Mouse (Mus musculus) embryonic fibroblast, embryonic 13.5 days (primary cell): ENCODE measurements around the gene Vezt. TPM values are rescaled to one million over a fixed set of nuclear protein-coding genes. Genes with fewer than 3 reads are reported as not detected.
A peak's percentile ranks its signal among the peaks of the same experiment; 100 is the strongest.

Source experiments
- H3K27ac ChIP-seq: 2 replicates; pipeline ENCODE4 v1.5.1; 2012; ENCODE audit warnings: low read length, control low read depth, inconsistent platforms; ENCODE audit not compliant: insufficient read depth
- H3K4me1 ChIP-seq: 2 replicates; pipeline ENCODE4 v1.6.1; 2011; ENCODE audit warnings: low read length; ENCODE audit not compliant: control insufficient read depth, insufficient read depth
- H3K4me3 ChIP-seq: 2 replicates; pipeline ENCODE4 v1.5.1; 2011; ENCODE audit warnings: mild to moderate bottlenecking, control low read depth, low read length; ENCODE audit not compliant: insufficient read depth
- CTCF ChIP-seq: IDR thresholded peaks from 2 replicates; pipeline ENCODE4 v1.5.1; 2011; ENCODE audit warnings: mild to moderate bottlenecking, control low read depth, low read length, moderate library complexity, borderline replicate concordance; ENCODE audit not compliant: insufficient read depth
- POLR2A ChIP-seq: IDR thresholded peaks from 2 replicates; pipeline ENCODE4 v1.6.1; 2011; ENCODE audit warnings: low read depth, mild to moderate bottlenecking, control low read depth, low read length, moderate library complexity
- polyA plus RNA-seq: library from polyadenylated mRNA; stranded (reverse); fragments of >200 nt; gene quantifications from 2 replicates; pipeline ENCODE4 v1.2.4, GENCODE M21; 2011; ENCODE audit warnings: low read depth; ENCODE audit not compliant: missing spikeins, insufficient read length

The Vezt gene
- polyA plus RNA-seq, 1 experiment: 32.2 TPM

DNA sequence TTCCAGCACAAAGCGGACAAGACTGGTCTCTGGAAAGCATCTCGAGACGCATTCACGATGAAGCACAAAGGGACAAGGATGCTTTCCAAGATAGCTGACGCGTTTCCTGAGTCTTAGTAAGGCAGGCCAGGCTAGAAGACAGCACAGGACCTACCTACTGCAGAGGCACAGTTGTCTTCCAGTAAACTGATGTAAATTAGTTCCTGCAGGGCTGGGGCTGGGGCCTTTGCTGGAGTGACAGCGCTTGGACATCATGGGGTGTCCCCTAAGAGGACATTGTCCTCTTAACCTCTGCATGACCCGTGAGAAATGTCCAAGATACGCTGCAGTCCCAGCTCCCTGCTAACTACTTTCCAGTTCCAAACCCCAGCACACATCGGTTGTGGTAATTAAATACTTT is 66.3 kb downstream of the Vezt start:
- Histone ChIP-seq H3K4me3 (no peak overlapping the region), H3K4me1 (no peaks in the 10 kb centered on the region), H3K27ac (no peak overlapping the region)
- TF ChIP-seq CTCF (no peak), POLR2A (no peak)

- TF ChIP-seq POLR2A: no peak
- no peak for TF ChIP-seq CTCF
Measured at GRCm38 (mm10) chr10:93967486-93967885, 68.1 kb downstream of the Vezt start.

DNA sequence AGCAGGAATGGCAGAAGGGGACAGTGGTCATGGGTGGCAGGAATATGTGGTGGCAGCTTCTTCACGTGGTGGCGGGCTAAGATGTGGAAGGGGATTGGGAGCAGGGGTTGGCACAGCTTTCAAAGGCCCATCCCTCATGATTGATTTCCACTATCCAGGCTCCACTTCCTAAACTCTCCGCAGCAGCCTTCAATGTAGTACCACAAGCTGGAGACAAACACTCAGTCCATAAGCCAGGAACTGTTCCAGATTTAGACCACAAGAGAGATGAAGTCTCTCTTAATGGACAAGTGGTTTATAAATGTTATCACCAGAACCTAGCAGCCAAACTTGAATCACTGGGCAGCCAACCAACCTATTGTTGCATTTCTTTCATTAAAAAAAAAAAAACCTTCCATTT is 81.6 kb downstream of the Vezt start:
- Histone ChIP-seq H3K4me1 (no peaks in the 10 kb centered on the region), H3K27ac (no peak overlapping the region), H3K4me3 (no peak overlapping the region)
- TF ChIP-seq CTCF: no peak

More at GRCm38 (mm10) chr10:93967486-93967885, 68.1 kb downstream of the Vezt start:
- H3K4me3 ChIP-seq: no peak overlapping the region
- no peak overlapping the region for H3K27ac ChIP-seq
- no peaks in the 10 kb centered on the region for H3K4me1 ChIP-seq

DNA sequence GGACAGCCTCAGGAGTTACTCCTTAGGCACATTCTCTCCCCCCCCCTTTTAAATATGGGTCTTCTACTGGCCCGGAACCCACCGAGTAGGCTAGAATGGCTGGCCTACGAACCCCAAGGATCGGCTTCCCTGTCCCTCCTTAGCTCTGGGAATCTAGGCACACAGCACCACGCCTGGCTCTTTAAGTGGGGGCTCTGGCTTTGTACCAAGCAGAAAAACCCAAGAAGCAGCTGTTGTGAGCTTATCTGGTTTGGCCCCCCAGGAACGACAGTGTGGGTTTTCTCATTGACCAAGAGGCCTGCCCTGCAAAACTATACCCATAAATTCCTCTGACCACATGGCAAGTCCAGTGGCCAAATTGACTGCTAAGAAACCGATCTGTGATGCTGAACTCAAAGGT is 82.1 kb downstream of the Vezt start:
- Histone ChIP-seq H3K27ac (no peak overlapping the region), H3K4me3 (no peak overlapping the region), H3K4me1 (no peaks in the 10 kb centered on the region)
- no peak for TF ChIP-seq POLR2A
- TF ChIP-seq CTCF: no peak

- TF ChIP-seq POLR2A (no peak), CTCF (no peak)
- no peak overlapping the region for H3K27ac ChIP-seq
- H3K4me1 ChIP-seq: 0 out of 2 replicates have a peak, but pooled peaks cover 3% of the 10 kb centered on the region
- H3K4me3 ChIP-seq: no peak overlapping the region
Measured at GRCm38 (mm10) chr10:93950991-93951390, 84.6 kb downstream of the Vezt start.

DNA sequence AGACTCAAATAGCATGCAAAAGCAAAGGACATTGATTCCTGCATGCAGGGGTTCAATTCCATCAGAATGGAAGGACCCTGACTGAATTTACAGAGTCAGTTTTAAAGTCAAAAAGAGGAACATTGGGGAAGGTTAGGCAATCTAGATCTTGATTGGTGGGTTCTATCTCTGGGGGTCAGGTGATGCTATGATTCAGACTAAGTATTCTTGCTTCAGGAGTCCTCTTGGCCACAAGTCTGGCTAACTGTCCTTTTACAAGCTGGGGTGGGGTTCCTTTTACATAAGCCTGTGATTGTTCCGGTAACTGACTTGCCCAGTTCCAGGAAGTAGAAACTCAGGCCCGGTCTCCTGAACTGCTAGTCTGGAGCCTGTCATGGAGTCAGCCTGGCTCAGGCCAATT is 85.7 kb downstream of the Vezt start:
- no peak overlapping the region for H3K27ac ChIP-seq
- H3K4me1 ChIP-seq: peaks cover 13% of the 10 kb centered on the region; the same call in 1 of the 2 replicates
- TF ChIP-seq CTCF (no peak), POLR2A (no peak)
- no peak overlapping the region for H3K4me3 ChIP-seq

DNA sequence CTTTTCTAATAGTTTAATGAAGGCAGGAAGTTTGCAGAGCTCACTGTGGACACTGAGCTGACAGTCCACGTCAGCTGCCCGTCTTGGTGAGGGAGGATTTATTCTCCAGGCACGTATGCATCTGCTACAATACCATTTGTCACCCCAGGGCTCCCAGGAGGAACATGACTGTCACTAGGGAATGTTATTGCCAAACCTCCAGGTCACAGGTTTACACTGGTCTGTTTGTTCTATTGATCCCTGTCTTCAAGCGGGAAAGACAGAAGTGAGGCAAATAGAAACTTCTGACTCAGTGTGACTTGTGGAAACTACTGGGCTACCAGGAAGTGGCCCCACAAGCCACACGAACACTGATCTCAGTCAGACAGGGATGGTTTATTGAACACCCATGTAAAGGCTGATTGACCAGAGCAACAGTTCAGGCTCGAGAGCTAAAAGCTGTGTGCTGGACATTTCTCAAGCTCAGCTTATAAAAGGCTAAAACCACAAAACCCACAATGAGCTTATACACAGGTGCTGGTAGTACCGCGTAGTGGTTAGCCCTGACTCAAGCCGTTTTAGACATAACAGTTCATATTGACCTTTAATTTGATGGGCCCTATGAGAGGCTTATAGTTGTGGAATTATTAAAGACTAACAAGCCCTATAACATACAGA is 89.6 kb downstream of the Vezt start:
- H3K4me1 ChIP-seq: peaks cover 20% of the 10 kb centered on the region
- H3K27ac ChIP-seq: no peak overlapping the region
- no peak for TF ChIP-seq POLR2A
- no peak for TF ChIP-seq CTCF

DNA sequence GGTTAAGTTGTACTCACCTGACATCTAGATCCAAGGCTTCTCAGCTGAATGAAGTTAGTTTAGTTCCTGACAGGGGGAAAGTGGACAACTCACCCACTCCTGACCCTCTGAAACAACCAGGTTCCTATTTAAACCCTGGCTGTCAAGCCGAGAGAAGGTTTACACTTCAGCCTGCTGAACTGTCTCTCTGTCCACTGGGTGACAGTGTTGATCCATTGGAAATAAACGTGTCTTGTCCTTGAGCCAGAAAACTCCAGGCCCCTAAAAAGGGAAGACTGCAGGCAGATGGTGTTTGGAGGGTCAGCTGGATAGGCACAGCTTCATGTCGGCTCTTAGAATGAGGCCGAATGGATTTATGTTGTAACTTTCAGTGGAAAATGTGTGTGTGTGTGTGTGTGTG is 90.3 kb downstream of the Vezt start:
- Histone ChIP-seq H3K4me3 (no peak overlapping the region), H3K27ac (peak overlapping the region; percentile 23; the same call in 1 of the 2 replicates)

More for the DNA sequence above, 89.6 kb downstream of the Vezt start:
- no peak overlapping the region for H3K4me3 ChIP-seq

GRCm38 (mm10) chr10:93944241-93944640 is 91.4 kb downstream of the Vezt start:
- no peak for TF ChIP-seq CTCF
- TF ChIP-seq POLR2A: no peak
- peaks cover 25% of the 10 kb centered on the region for H3K4me1 ChIP-seq
- no peak overlapping the region for H3K4me3 ChIP-seq
- H3K27ac ChIP-seq: peak overlapping the region; percentile 80

More for the DNA sequence above, 90.3 kb downstream of the Vezt start:
- peaks cover 23% of the 10 kb centered on the region for H3K4me1 ChIP-seq
- no peak for TF ChIP-seq CTCF
- TF ChIP-seq POLR2A: no peak

DNA sequence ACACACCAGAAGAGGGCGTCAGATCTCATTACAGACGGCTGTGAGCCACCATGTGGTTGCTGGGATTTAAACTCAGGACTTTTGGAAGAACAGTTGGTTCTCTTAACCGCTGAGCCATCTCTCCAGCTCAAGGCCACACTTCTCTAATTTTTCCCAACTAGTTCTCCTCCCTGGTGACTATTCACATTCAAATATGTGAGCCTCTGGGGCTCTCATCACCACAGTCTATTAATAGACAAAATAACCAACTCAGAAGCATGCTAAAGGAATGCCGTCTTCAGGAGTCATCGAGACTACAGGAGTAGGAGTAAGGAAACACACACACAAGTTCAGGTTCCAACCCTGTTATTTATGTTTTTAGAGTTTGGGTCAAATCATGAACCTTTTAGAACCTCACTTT is 95.3 kb downstream of the Vezt start:
- no peak for TF ChIP-seq CTCF
- TF ChIP-seq POLR2A: no peak
- H3K4me1 ChIP-seq: peaks cover 15% of the 10 kb centered on the region
- peak overlapping the region; percentile 88 for H3K27ac ChIP-seq
- H3K4me3 ChIP-seq: no peak overlapping the region
